Mouse (Mus musculus) lung, postnatal 0 days (tissue): ENCODE data around the gene Tph2.

Experiments
- CTCF ChIP-seq: IDR thresholded peaks from 2 replicates; pipeline ENCODE4 v1.5.1; 2016; ENCODE audit warnings: antibody characterized with exemption, mild to moderate bottlenecking
- EP300 ChIP-seq: IDR thresholded peaks from 2 replicates; pipeline ENCODE4 v1.6.1; 2016; ENCODE audit warnings: antibody characterized with exemption, mild to moderate bottlenecking, control low read depth

- TF ChIP-seq CTCF (no peak), EP300 (no peak)
These were observed 41.8 kb upstream of the Tph2 start for GRCm38 (mm10) chr10:115226586-115226985.
